Mouse (Mus musculus): ENCODE data around the gene Rnf144a.
"Not testable (repeated sequence)": the region's sequence is repeated elsewhere in the genome, so short reads cannot be mapped to it uniquely, and the experiment has no call there.

Rnf144a gene

DNA sequence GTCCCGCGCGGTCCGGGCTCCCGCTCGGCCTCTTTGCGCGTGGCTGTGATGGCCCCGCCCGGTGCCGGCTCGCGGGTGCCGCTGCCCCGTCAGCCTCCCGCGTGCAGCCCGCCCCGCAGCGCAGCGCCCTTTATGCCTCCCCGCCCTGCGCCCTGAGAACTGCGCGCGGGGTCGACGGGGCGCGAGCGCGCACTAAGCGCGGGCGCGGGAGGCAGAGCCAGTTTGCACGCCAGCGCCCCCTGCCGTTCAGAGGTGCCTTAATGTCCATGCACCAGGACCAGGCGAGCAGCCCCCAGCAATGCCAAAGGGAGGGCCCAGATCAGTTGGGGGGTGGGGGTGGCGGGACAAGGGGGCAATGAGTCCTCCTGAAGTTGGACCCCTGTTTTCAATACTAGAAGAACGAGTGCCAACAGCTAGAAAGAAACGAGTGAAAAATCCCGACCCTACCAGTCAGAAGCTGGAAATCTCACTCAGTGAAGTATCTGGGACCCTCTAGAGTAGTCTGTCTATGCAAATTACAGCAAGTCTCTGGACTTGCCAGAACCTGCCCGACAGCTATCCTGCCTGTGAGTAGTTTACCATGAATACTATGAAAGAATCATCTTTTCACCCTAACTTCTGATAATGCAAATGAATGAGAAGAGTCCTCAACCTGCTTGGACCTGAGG, at the start of gene Rnf144a:
Gene Rnf144a (minus strand): TSS at position 151 of the 668 bp plus-strand sequence.
- DNase-seq (ENCODE audit: low read depth, low spot score), result peak; percentile 80

DNA sequence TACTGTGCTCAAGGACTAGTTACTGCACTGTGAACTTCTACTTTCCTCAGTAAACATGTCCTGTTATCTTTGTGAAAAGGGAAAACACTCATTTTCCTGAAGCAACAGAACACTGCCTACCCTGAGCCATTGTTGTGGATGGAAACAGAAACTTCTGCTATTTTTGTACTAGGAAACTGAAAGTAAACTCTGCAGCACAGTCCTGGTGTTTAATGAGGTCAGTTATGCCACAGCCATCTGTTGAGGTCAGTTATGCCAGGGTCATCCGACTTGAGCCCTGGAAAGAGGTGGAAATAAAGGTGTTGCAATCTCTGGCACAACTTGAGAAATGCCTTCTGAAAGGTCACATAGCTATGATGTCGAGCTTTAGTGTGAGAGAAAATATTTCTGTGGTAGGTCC, 45.0 kb upstream of the Rnf144a start:
- peak; percentile 45 for DNase-seq (ENCODE audit: low read depth, low spot score)

DNA sequence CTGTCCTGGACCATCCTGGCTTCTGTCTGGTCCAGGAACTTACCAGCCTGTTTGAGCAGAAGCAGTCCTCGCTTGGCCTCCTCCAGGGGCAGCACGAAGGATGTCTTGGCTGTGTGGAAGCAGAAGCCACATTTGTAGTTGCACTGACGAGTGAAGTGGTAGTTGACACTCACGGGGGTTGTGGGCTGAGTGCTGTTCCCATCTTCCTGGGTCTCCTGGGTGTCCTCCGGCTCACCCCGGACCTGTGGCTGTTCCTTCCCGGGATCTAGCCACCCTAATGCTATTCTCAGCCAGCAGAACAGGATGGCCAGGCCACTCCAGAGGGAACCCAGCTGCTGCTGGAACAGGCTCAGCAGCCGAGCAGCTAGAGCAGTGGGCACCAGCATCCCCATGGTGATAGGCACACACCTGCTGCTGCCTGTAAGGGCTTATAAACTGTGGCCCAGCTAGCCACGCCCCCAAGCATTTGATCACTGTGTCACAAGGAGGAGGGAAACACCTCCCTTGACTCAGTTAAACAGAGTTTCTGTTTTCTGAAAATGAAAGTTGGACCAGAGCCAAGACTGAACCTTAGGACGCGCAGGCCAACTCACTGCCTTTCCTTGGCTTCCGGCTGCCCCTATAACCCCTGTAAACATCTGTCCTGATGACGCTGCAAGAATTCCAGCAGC, 41.1 kb upstream of the Rnf144a start, which contains the start of gene Rsad2:
Gene Rsad2 (minus strand): TSS at position 425 of the 671 bp plus-strand sequence.
- peak; percentile 60 for DNase-seq (ENCODE audit: low read depth, low spot score)

DNA sequence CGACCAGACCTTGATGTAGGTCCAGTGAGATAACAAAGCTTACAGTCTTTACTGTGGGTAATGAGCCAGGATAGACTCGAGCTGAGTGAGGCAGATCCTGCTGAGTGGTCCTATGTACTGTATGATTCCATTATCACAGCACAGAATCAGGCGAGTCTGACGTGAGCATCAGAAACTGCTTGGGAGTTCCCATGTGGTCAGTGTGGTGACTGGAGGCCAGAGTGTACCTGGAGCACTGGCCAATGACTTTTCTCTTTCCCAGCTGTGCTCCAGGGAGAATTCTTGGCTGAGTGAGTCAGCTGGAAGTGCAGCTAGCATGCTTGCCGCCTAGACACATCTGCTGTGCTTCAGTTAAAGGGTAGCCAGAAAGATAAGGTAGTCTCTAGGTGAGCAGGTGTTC, 39.6 kb upstream of the Rnf144a start:
- peak; percentile 24 for DNase-seq (ENCODE audit: low read depth, low spot score)

DNA sequence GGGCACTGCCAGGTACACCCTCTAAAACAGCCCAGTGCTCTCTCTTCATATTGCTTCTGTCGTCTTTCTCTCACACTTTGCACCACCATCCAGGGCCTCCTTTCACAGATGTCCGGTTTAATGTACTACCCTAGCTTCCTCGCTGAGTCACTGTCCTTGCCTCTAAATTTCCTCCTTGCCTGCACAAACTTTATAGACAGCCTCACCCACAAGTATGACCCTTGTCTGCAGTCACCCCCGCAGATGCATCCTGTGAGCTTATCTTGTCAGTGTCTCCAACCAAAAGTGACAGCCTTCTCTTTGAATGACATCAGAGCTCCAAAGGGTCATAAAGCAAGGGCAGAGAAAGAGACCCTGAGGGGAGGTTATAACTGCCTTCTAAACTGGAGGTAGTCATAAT, 37.9 kb upstream of the Rnf144a start:
- DNase-seq (ENCODE audit: low read depth, low spot score), result no peak

DNA sequence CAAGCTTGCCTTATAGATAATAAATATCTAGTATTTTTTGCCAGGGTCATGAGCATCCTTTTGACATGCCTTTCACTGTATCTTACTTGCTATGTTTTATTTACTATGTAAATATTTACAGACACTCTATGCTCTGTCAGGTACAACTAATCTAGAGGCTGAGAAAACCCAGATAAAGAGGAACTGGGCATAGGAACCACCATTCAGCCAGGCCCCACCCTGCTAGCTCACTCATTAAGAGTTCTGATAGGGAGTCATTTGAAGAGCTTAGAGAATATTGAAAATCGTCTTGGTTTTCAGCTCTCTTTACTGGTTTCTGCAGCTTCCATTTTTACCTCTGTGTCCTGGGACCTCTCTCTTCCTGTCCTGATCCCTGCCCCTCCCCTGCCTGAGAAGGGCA, 36.1 kb upstream of the Rnf144a start:
- DNase-seq (ENCODE audit: low read depth, low spot score), result no peak

DNA sequence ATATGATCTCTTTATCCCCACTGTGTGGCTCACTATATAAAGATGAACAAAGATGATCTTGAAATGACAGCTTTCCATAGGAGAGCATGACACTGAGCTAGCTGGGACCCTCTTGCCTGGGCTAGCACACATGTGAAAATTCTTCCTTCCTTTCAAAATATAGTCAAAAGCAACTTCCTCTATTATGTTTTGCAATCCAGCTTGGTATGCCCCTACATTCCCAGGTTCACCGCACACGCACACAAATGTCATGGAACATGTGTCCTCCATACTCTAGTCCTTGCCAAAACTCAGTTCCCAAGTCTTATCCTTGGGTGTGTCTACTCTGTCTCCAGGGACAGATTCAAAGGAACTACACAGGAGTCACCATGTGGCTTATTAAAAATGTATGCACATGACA, 34.4 kb upstream of the Rnf144a start:
- no peak for DNase-seq (ENCODE audit: low read depth, low spot score)

DNA sequence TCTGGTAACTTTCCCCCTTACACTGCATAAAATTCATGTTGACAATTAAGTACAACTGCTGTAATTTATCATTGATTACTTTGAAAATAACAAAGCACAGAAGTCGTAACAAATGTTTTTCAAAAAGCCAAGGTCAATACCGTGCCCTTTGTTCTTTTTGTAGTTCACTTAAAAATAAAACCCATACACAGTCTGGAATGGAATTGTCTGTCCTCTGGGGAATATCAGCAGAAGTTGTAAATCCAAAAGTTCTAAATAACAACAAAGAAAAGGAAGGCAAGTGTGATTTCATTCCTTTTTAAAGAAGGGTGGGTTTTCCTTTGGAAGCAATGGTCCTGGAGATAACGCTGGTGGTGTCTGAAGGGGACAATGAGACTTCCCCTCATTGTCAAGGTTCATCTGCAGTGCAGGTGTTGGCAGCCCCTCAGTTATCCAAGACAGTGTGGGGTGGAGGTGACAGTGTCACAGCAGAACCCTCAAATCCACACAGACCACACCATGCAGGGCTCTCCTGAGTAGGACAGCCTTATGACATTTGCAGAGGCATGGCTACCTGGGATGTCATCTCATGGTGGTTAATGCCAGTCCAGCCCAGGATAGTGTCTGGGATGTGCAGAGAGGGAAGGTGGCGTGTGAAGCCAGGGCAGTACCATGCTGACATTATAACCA, 31.5 kb upstream of the Rnf144a start:
- DNase-seq (ENCODE audit: low read depth, low spot score), result no peak

DNA sequence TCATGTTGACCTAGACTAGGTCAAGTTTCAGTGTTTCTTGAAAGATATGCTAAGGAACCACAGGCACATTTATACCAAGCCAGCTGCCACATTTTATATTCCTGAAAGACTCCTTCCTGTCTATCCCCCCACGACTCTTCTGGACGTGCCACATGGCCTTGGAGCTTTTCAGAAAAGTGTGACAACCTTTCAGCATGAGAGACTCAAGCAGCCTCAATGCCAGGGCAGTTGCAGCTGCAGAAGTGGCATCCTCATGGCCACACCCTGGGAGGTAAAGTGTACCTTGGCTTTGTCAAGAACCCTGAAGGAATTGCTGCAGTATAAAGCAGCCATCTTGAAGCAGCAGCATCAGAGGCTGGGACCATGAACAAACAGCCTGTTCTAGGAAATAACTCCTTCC, 29.5 kb upstream of the Rnf144a start:
- DNase-seq (ENCODE audit: low read depth, low spot score), result no peak

DNA sequence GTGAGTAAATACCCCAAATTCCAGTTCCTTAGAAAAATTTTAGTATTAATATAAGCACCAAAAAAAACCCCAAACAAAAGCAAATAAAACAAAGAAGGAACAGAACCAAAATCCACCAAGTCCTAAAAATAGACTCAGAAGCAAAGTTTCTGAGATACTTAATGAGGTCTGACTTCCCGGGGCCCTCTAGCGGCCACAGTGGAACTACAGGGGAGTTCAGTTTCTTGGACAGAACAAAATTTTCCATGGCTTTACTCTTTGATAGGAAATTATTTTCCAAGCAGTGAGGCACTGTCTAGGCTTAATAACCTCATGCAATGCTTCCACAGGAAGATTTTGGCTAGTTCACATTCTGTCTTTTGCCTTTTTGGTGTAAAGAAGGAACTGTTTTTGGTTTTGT, 29.0 kb upstream of the Rnf144a start:
- DNase-seq (ENCODE audit: low read depth, low spot score), result peak; percentile 76

DNA sequence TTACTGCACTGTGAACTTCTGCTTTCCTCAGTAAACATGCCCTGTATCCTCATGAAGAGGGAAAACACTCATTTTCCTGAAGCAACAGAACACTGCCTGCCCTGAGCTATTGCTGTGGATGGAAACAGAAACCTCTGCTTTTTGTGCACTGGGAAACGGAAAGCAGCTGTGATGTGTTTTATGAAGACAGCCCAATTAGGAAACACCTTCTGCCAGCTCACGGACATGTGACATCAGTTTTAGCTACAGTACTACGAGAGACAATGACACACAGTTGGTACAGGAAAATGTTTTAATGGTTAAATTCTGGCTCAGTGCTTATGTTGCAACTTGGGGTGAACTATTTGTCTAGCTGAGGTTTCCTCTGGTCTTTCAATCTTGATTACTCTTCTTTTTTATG, 24.3 kb upstream of the Rnf144a start:
- no peak for DNase-seq (ENCODE audit: low read depth, low spot score)

DNA sequence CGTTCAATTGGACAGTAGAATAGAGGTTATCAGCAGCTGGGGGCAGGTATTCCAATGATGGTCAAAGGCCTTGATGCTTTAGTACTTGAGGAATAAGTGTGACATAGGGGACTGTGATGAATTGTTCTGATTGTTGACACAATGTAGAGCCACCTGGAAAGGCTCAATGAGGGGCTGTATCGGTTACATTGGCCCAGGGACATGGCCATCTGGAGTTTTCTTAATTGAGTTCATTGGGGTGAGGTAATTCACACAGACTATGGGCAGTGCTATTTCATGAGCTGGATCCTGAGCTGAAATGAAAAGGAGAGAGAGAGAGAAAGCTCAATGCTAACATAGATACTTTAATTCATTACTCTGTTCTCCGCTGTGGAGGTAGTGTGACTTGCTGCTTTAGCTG, 22.9 kb upstream of the Rnf144a start:
- DNase-seq (ENCODE audit: low read depth, low spot score), result no peak

DNA sequence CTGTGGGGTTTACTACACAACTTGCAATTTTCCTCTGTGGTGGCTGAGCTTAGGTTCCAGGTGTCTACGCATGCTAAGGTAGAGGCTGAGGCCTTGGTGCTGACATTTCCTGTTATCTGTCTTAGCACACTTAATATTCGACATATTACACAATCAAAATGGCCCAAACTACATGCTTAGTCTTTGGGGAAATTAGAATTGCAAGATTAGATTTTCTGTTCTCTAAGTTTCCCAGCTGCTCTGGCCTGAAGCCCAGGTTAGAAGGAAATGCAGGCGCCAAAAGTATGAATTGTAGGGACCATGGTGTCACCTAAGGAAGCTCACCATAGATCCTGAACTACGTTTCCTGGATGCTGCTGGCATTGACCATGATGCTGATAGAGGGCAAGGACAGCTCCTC, 21.3 kb upstream of the Rnf144a start:
- DNase-seq (ENCODE audit: low read depth, low spot score), result no peak

DNA sequence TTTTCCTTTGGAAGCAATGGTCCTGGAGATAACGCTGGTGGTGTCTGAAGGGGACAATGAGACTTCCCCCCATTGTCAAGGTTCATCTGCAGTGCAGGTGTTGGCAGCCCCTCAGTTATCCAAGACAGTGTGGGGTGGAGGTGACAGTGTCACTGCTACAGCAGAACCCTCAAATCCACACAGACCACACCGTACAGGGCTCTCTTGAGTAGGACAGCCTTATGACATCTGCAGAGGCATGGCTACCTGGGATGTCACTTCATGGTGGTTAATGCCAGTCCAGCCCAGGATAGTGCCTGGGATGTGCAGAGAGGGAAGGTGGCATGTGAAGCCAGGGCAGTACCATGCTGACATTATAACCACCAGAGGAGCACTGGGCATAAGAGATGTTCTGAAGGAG, 13.7 kb upstream of the Rnf144a start:
- DNase-seq (ENCODE audit: low read depth, low spot score), result not testable (repeated sequence)

DNA sequence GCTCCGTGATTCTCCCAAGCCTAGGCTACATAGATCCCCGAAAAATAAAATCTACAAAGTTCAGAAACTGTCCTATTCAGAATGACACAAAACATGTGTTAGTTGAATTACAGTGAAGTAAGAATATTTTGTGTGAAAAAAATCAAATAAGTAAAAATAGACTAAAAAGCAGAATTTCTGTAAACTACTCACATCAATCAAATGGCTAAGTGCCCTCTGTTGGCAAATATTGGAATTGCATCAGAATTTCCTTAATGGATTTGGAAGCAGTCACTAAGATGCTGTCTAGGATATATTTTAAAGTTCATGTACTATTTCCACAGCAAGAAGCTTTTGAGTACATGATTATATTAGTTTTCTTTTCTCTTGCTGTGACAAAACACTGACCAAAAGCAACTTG, 9.8 kb upstream of the Rnf144a start:
- peak; percentile 78 for DNase-seq (ENCODE audit: low read depth, low spot score)

DNA sequence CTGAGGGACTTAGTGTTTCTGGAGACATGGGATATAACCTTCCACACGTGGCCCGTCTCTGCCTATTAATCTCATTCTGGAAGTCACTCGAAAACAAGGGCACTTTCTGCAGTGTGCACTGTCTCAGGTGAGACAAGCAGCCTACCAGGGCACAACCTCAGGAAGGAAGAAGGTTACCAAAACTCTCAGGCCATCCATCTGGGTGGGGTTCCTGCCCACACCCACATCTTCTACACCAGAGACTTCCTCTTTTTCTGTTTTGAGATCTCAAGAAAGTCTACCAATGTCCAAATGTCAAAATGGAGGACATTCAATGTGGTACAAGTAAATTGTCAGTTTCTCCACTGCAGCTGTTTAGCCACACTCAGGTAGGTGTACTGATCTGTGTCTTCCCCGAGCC, 3.3 kb upstream of the Rnf144a start:
- DNase-seq (ENCODE audit: low read depth, low spot score), result no peak

DNA sequence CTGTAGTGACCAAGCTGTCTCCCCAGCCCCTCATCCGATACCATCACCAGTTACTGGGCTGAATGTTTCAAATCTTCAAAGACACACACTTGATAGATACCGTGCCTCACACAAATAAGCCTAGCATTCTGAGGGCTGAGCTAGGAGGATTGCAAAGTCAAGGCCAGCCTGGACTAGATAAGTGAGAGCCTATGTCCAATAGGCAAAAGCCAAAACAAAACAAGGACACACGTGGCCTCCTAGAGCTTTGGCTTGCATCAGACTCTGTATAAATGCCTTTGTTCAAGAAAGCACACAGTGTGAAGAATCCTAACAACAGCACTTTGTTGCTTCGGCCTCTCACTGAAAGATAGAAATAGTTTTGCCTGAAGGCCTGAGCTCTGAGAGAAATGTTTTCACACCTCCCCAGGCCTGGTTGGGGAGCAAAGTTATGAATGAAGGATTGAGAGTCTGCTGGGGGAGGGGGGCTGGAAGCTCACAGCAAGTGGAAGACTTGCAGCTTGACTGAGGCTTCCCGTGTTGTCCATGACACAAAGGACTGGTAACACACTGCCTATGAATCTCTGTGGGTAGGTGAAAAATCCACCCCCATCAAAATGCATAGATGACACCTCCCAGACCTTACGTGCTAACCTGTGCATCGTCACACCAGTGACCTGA, 1.7 kb upstream of the Rnf144a start:
- no peak for DNase-seq (ENCODE audit: low read depth, low spot score)

DNA sequence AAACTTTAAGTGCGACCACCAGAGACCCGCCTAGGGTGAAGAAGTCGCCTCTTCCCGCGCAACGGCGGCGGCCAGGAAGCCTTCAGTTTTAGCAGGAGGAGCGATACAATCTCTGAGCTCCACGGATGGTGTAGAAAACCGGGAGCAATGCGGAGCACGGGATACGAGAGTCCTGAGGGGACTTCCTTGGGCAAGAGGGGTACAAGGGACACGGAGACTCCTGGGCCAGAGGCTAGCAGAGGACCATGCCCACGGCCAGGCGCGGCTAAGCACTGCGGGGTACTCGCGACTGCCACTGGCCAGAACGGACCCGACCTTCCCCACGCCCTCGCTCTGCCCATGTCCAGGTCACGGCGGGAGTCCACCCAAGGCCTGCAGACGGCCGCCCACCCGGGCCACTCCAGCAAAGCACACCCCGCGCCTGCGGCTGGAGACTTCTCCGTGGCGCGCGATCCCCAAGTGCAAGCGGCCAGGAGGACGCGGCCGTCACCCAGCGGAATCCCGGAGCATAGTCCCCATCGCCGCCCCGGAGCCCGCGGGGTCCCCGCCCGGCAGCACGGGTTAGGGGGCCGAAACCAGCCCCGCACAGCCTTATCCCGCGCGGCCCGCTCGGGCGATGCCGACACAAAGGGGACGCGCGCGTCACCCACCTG, 477 bp downstream of the Rnf144a start:
- DNase-seq (ENCODE audit: low read depth, low spot score), result no peak

DNA sequence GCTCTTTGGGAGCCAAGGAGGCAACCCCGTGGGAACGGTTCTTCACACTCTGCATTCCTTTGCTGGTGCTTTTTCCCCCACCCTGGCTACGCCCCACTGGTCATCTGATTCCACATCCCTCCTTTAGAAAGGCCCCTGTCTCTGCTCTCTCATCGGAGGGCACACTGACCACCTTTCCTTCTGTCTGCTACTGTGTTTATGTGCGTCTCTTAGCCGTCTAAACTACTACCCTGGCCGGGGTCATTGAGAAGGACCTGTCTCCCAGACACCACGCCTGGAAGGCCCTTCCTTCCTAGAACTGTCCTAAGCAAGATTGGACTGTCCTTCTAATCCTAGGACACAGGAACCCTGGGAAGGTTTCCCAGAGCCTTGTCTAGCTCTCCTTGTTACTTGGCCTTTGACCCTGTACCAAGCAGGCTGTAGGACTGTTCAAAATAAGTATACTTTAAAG, 1.1 kb downstream of the Rnf144a start:
- DNase-seq (ENCODE audit: low read depth, low spot score), result peak; percentile 21

DNA sequence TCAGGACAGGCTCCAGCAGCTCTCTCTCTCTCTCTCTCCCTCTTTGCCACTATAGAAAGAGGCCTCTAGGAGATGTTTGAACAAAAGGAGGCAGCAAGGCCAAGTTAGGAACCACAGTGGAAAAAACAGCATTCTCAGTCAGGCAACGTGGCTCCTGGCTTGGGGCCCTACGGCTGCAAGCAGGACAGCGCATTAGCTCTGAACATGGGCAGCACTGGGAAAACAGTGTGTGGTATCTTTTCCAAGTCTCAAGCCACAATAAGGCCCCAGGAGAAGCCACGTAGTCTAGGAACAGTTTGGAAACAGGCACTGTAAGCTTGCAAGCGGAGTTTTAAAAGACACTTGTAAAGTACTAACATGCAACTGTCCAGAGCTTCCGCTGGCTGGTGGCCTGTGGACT, 2.3 kb downstream of the Rnf144a start:
- DNase-seq (ENCODE audit: low read depth, low spot score), result no peak

DNA sequence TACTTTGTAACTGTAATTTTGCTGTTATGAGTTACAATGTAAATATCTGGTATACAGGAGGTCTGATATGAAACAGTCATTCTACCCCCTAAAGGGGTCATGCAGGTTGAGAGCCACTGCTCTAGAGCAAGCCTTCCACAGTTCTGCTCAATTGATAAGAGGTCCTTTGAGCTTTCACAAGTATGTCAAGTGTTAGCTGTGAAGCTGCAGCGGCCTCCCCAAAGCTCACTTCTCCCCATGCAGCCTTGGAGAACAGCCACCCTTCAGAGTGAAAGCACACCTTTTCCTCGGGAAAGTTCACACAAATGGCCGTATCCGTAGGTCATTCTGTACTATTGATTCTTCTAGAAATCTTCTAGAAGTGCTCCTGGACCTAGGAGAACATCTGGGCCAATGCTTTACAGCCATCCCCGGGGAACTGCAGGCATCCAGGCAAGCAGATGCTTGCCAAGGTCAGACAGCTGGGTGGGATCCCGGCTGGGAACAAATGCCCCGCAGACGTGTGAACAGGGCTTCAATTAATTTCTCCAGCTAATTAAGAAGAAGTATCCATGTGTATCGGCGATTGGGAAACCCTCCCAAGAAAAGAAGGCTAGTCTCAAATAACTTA, 3.1 kb downstream of the Rnf144a start:
- no peak for DNase-seq (ENCODE audit: low read depth, low spot score)

All from 3T3-L1 (cell line).